Mouse (Mus musculus) urinary bladder, adult 2 months (tissue): ENCODE measurements around the gene Cma2. TPM values are rescaled to one million over a fixed set of nuclear protein-coding genes. Genes with fewer than 3 reads are reported as not detected.

Experiments used
- polyA plus RNA-seq: library from polyadenylated mRNA; depleted of rRNA; stranded (reverse); fragments of >200 nt; gene quantifications from 2 replicates; pipeline ENCODE4 v1.2.3, GENCODE M21; 2012; rRNA removed

The Cma2 gene
- polyA plus RNA-seq, 1 experiment: 0.07 TPM

Other genes starting within 250 kb of the Cma2 start
- gene Tgm1, start 237.1 kb upstream of the Cma2 start, polyA plus RNA-seq: 1.1 and 1.4 TPM in 2 replicates
- 25.9 and 34.6 TPM in 2 replicates for gene Rabggta, start 228.7 kb upstream of the Cma2 start, polyA plus RNA-seq
- 75.5 and 83.1 TPM in 2 replicates for gene Dhrs1, start 205.3 kb upstream of the Cma2 start, polyA plus RNA-seq
- gene Nop9, start 205.3 kb upstream of the Cma2 start, polyA plus RNA-seq: 13.8 TPM in 2 replicates
- 0.18 and 0.25 TPM in 2 replicates for gene Cideb, start 192.5 kb upstream of the Cma2 start, polyA plus RNA-seq
- 0.06 TPM in 2 replicates for gene Ltb4r2, start 189.6 kb upstream of the Cma2 start, polyA plus RNA-seq
- gene Ltb4r1, start 185.0 kb upstream of the Cma2 start, polyA plus RNA-seq: 1.6 and 1.7 TPM in 2 replicates
- 7.2 and 9.4 TPM in 2 replicates for gene Adcy4, start 166.9 kb upstream of the Cma2 start, polyA plus RNA-seq
- 7.0 and 8.9 TPM in 2 replicates for gene Ripk3, start 162.1 kb upstream of the Cma2 start, polyA plus RNA-seq
- 37.9 and 44.3 TPM in 2 replicates for gene Nfatc4, start 127.8 kb upstream of the Cma2 start, polyA plus RNA-seq
- 6.2 and 11.2 TPM in 2 replicates for gene Nynrin, start 97.0 kb upstream of the Cma2 start, polyA plus RNA-seq
- 0.22 and 0.45 TPM in 2 replicates for gene Cbln3, start 66.6 kb upstream of the Cma2 start, polyA plus RNA-seq
- 26.2 and 26.8 TPM in 2 replicates for gene Khnyn, start 66.0 kb upstream of the Cma2 start, polyA plus RNA-seq
- 54.6 and 63.6 TPM in 2 replicates for gene Sdr39u1, start 50.7 kb upstream of the Cma2 start, polyA plus RNA-seq
- gene Cma1, start 6.3 kb upstream of the Cma2 start, polyA plus RNA-seq: 8.6 and 9.9 TPM in 2 replicates
- not detected in 2 replicates for gene Mcpt1, start 67.0 kb downstream of the Cma2 start, polyA plus RNA-seq
- gene Mcpt9, start 79.5 kb downstream of the Cma2 start, polyA plus RNA-seq: not detected in 2 replicates
- 0.06 TPM in 1 of 2 replicates, not detected in the other for gene Mcpt2, start 91.1 kb downstream of the Cma2 start, polyA plus RNA-seq
- 6.3 and 8.4 TPM in 2 replicates for gene Mcpt4, start 111.3 kb downstream of the Cma2 start, polyA plus RNA-seq
- gene Mcpt8, start 134.3 kb downstream of the Cma2 start, polyA plus RNA-seq: not detected in 2 replicates
- gene Ctsg, start 151.6 kb downstream of the Cma2 start, polyA plus RNA-seq: 0.08 TPM in 1 of 2 replicates, not detected in the other
- not detected in 2 replicates for gene Gzme, start 169.6 kb downstream of the Cma2 start, polyA plus RNA-seq
- gene Gzmd, start 181.6 kb downstream of the Cma2 start, polyA plus RNA-seq: not detected in 2 replicates
- gene Gzmg, start 208.6 kb downstream of the Cma2 start, polyA plus RNA-seq: not detected in 2 replicates
- gene Gzmn, start 223.6 kb downstream of the Cma2 start, polyA plus RNA-seq: not detected in 2 replicates